Mouse (Mus musculus) CH12.LX (cell line): ENCODE data around the gene 4933411K16Rik. TPM values are rescaled to one million over a fixed set of nuclear protein-coding genes. Genes with fewer than 3 reads are reported as not detected.

Experiments
- DNase-seq: peaks from one replicate; pipeline ENCODE4 v3.0.0-alpha.2; 2013; ENCODE audit errors: extremely low read depth
- H3K27ac ChIP-seq: 2 replicates; pipeline ENCODE4 v1.5.1; 2012; ENCODE audit warnings: low read depth, mild to moderate bottlenecking, control low read depth, moderate library complexity; ENCODE audit not compliant: insufficient read depth
- H3K27me3 ChIP-seq: replicated peaks from 2 replicates; pipeline ENCODE3; 2012; ENCODE audit warnings: inconsistent platforms
- H3K36me3 ChIP-seq, 2 experiments: replicated peaks in 1 of 2; 2 replicates each; pipeline versions ENCODE3 to v1.6.1; 2012; ENCODE audit warnings: inconsistent platforms in 1 of 2, low read length in 1 of 2, mild to moderate bottlenecking in 1 of 2, mixed read lengths in 1 of 2, moderate library complexity in 1 of 2; ENCODE audit not compliant: control insufficient read depth in 1 of 2, insufficient read depth in 1 of 2
- H3K4me1 ChIP-seq, 2 experiments: 2 replicates each; pipeline ENCODE4 v1.6.1; 2012; ENCODE audit warnings: inconsistent platforms in 1 of 2, moderate library complexity in 1 of 2; ENCODE audit not compliant: insufficient read depth in 2 of 2, control insufficient read depth in 1 of 2
- H3K4me2 ChIP-seq: 2 replicates; pipeline ENCODE4 v1.6.1; 2012; ENCODE audit warnings: low read depth, mild to moderate bottlenecking, control low read depth; ENCODE audit not compliant: poor library complexity, insufficient read depth, severe bottlenecking
- H3K4me3 ChIP-seq, 3 experiments: fragments of 150-350 bp in 1 of 3; sonication (generic) in 1 of 3; replicated peaks in 1 of 3; 2 replicates each; pipeline versions ENCODE3 to v1.5.1; 2011 to 2012; ENCODE audit warnings: low read depth in 2 of 3, low read length in 2 of 3, mild to moderate bottlenecking in 2 of 3, moderate library complexity in 2 of 3, control low read depth in 1 of 3, improper control_type of control experiment in 1 of 3, inconsistent platforms in 1 of 3, mixed read lengths in 1 of 3; ENCODE audit not compliant: poor library complexity in 1 of 3
- H3K79me2 ChIP-seq: replicated peaks from 2 replicates; pipeline ENCODE4 v1.6.1; 2012; ENCODE audit warnings: mild to moderate bottlenecking, moderate library complexity; ENCODE audit not compliant: control insufficient read depth, poor library complexity, insufficient read depth, severe bottlenecking; ENCODE audit errors: extremely low read depth
- H3K9ac ChIP-seq: 2 replicates; pipeline ENCODE4 v1.6.1; 2012; ENCODE audit warnings: low read depth, mild to moderate bottlenecking, control low read depth, moderate library complexity; ENCODE audit not compliant: insufficient read depth
- H3K9me3 ChIP-seq: replicated peaks from 2 replicates; pipeline ENCODE3; 2012; ENCODE audit warnings: low read length, inconsistent platforms, mixed read lengths
- BHLHE40 ChIP-seq: IDR thresholded peaks from 2 replicates; pipeline ENCODE4 v1.6.1; 2011; ENCODE audit warnings: mild to moderate bottlenecking, low read depth, low read length, improper control_type of control experiment
- CHD1 ChIP-seq: IDR thresholded peaks from 2 replicates; pipeline ENCODE4 v1.6.1; 2012; ENCODE audit warnings: low read depth, low read length, improper control_type of control experiment, inconsistent platforms
- CHD2 ChIP-seq: IDR thresholded peaks from 2 replicates; pipeline ENCODE4 v1.6.1; 2011; ENCODE audit warnings: low read length, improper control_type of control experiment
- CTCF ChIP-seq, 2 experiments: IDR thresholded peaks in 1 of 2; conservative IDR thresholded peaks in 1 of 2; 2 replicates each; pipeline ENCODE4 v1.5.1; 2011 to 2012; ENCODE audit warnings: low read depth in 2 of 2, low read length in 2 of 2, improper control_type of control experiment in 1 of 2, inconsistent platforms in 1 of 2, mild to moderate bottlenecking in 1 of 2, moderate library complexity in 1 of 2
- E2F4 ChIP-seq: IDR thresholded peaks from 2 replicates; pipeline ENCODE4 v1.6.1; 2011; ENCODE audit warnings: low read depth, low read length, improper control_type of control experiment; ENCODE audit not compliant: insufficient replicate concordance
- ELF1 ChIP-seq: IDR thresholded peaks from 2 replicates; pipeline ENCODE4 v1.6.1; 2014; ENCODE audit warnings: low read depth, mild to moderate bottlenecking, inconsistent platforms, low read length, improper control_type of control experiment
- EP300 ChIP-seq: IDR thresholded peaks from 2 replicates; pipeline ENCODE4 v1.6.1; 2011; ENCODE audit warnings: low read length, improper control_type of control experiment
- ETS1 ChIP-seq: conservative IDR thresholded peaks from 2 replicates; pipeline ENCODE4 v1.6.1; 2012; ENCODE audit warnings: low read depth, mild to moderate bottlenecking, inconsistent platforms, low read length, improper control_type of control experiment, moderate library complexity
- GABPA ChIP-seq: IDR thresholded peaks from 2 replicates; pipeline ENCODE4 v1.6.1; 2012; ENCODE audit warnings: low read depth, low read length, improper control_type of control experiment, inconsistent platforms; ENCODE audit not compliant: insufficient replicate concordance
- HCFC1 ChIP-seq: IDR thresholded peaks from 2 replicates; pipeline ENCODE4 v1.6.1; 2012; ENCODE audit warnings: low read depth, mild to moderate bottlenecking, inconsistent platforms, low read length, improper control_type of control experiment
- IRF4 ChIP-seq: IDR thresholded peaks from 2 replicates; pipeline ENCODE4 v1.6.1; 2014; ENCODE audit warnings: low read depth, mild to moderate bottlenecking, inconsistent platforms, low read length, improper control_type of control experiment
- JUN ChIP-seq: IDR thresholded peaks from 2 replicates; pipeline ENCODE4 v1.6.1; 2011; ENCODE audit warnings: low read depth, mild to moderate bottlenecking, low read length, improper control_type of control experiment, moderate library complexity; ENCODE audit not compliant: insufficient read depth
- JUND ChIP-seq: conservative IDR thresholded peaks from 2 replicates; pipeline ENCODE4 v1.6.1; 2011; ENCODE audit warnings: low read depth, low read length, improper control_type of control experiment
- KAT2A ChIP-seq: IDR thresholded peaks from 2 replicates; pipeline ENCODE4 v1.6.1; 2012; ENCODE audit warnings: low read length, improper control_type of control experiment, inconsistent platforms; ENCODE audit not compliant: insufficient replicate concordance
- MAFK ChIP-seq: IDR thresholded peaks from 2 replicates; pipeline ENCODE4 v1.6.1; 2011; ENCODE audit warnings: low read length, improper control_type of control experiment; ENCODE audit not compliant: insufficient replicate concordance
- MAX ChIP-seq: IDR thresholded peaks from 2 replicates; pipeline ENCODE4 v1.6.1; 2011; ENCODE audit warnings: low read length, improper control_type of control experiment
- MAZ ChIP-seq: IDR thresholded peaks from 2 replicates; pipeline ENCODE4 v1.6.1; 2012; ENCODE audit warnings: low read depth, mild to moderate bottlenecking, inconsistent platforms, low read length, improper control_type of control experiment, moderate library complexity
- MEF2A ChIP-seq: IDR thresholded peaks from 2 replicates; pipeline ENCODE4 v1.6.1; 2014; ENCODE audit warnings: low read depth, mild to moderate bottlenecking, inconsistent platforms, low read length, improper control_type of control experiment, borderline replicate concordance
- MXI1 ChIP-seq: IDR thresholded peaks from 2 replicates; pipeline ENCODE4 v1.6.1; 2011; ENCODE audit warnings: mild to moderate bottlenecking, low read depth, low read length, improper control_type of control experiment
- MYC ChIP-seq: IDR thresholded peaks from 2 replicates; pipeline ENCODE4 v1.6.1; 2011; ENCODE audit warnings: low read depth, mild to moderate bottlenecking, improper control_type of control experiment, low read length
- NELFE ChIP-seq: IDR thresholded peaks from 2 replicates; pipeline ENCODE4 v1.6.1; 2011; ENCODE audit warnings: low read depth, low read length, improper control_type of control experiment
- NRF1 ChIP-seq: IDR thresholded peaks from 2 replicates; pipeline ENCODE4 v1.6.1; 2014; ENCODE audit warnings: low read depth, mild to moderate bottlenecking, inconsistent platforms, low read length, improper control_type of control experiment, moderate library complexity
- PAX5 ChIP-seq: IDR thresholded peaks from 2 replicates; pipeline ENCODE4 v1.6.1; 2012; ENCODE audit warnings: low read length, inconsistent platforms, mixed read lengths
- POLR2A ChIP-seq: IDR thresholded peaks from 2 replicates; pipeline ENCODE4 v1.6.1; 2011; ENCODE audit warnings: low read depth, mild to moderate bottlenecking, improper control_type of control experiment, low read length
- POLR2AphosphoS2 ChIP-seq: IDR thresholded peaks from 2 replicates; pipeline ENCODE4 v1.6.1; 2011; ENCODE audit warnings: low read depth, low read length, improper control_type of control experiment
- RAD21 ChIP-seq: IDR thresholded peaks from 2 replicates; pipeline ENCODE4 v1.6.1; 2011; ENCODE audit warnings: low read depth, mild to moderate bottlenecking, low read length, improper control_type of control experiment, moderate library complexity
- RCOR1 ChIP-seq: conservative IDR thresholded peaks from 2 replicates; pipeline ENCODE4 v1.6.1; 2012; ENCODE audit warnings: low read depth, mild to moderate bottlenecking, inconsistent platforms, low read length, improper control_type of control experiment
- SIN3A ChIP-seq: IDR thresholded peaks from 2 replicates; pipeline ENCODE4 v1.6.1; 2012; ENCODE audit warnings: low read length, improper control_type of control experiment, inconsistent platforms
- SMC3 ChIP-seq: IDR thresholded peaks from 2 replicates; pipeline ENCODE4 v1.6.1; 2011; ENCODE audit warnings: low read depth, low read length, improper control_type of control experiment
- TBP ChIP-seq: conservative IDR thresholded peaks from 2 replicates; pipeline ENCODE4 v1.6.1; 2011; ENCODE audit warnings: low read depth, low read length, improper control_type of control experiment
- TCF12 ChIP-seq: IDR thresholded peaks from 2 replicates; pipeline ENCODE4 v1.6.1; 2014; ENCODE audit warnings: low read depth, mild to moderate bottlenecking, inconsistent platforms, low read length, improper control_type of control experiment
- UBTF ChIP-seq: IDR thresholded peaks from 2 replicates; pipeline ENCODE4 v1.6.1; 2012; ENCODE audit warnings: low read depth, mild to moderate bottlenecking, inconsistent platforms, low read length, improper control_type of control experiment, moderate library complexity
- USF1 ChIP-seq: IDR thresholded peaks from 2 replicates; pipeline ENCODE4 v1.6.1; 2014; ENCODE audit warnings: low read depth, mild to moderate bottlenecking, inconsistent platforms, low read length, improper control_type of control experiment
- USF2 ChIP-seq: conservative IDR thresholded peaks from 2 replicates; pipeline ENCODE4 v1.6.1; 2011; ENCODE audit warnings: low read depth, low read length, improper control_type of control experiment
- ZC3H11A ChIP-seq: IDR thresholded peaks from 2 replicates; pipeline ENCODE4 v1.6.1; 2012; ENCODE audit warnings: low read depth, mild to moderate bottlenecking, inconsistent platforms, low read length, improper control_type of control experiment
- ZKSCAN1 ChIP-seq: IDR thresholded peaks from 2 replicates; pipeline ENCODE4 v1.6.1; 2012; ENCODE audit warnings: low read depth, inconsistent platforms, low read length, improper control_type of control experiment, borderline replicate concordance
- ZMIZ1 ChIP-seq: IDR thresholded peaks from 2 replicates; pipeline ENCODE4 v1.6.1; 2012; ENCODE audit warnings: low read depth, mild to moderate bottlenecking, inconsistent platforms, low read length, improper control_type of control experiment
- ZNF384 ChIP-seq: IDR thresholded peaks from 2 replicates; pipeline ENCODE4 v1.6.1; 2012; ENCODE audit warnings: low read depth, low read length, improper control_type of control experiment, inconsistent platforms
- dilution Hi-C: fragments of 300-500 bp; cut with MboI; formaldehyde crosslinking; loops from 2 replicates; pipeline ENCODE4 v1.14.3; 2020; ENCODE audit warnings: low sequenced_read_pairs; ENCODE audit not compliant: extremely low pct_unique_long_range_greater_than_20kb, extremely low pct_ligation_motif_present
- in situ Hi-C: fragments of 300-500 bp; cut with MboI; formaldehyde crosslinking; loops from 3 replicates; pipeline ENCODE4 v1.14.3; 2019; ENCODE audit warnings: low sequenced_read_pairs, low pct_ligation_motif_present, low pct_unique_long_range_greater_than_20kb, mixed read lengths
- polyA plus RNA-seq: library from polyadenylated mRNA; unstranded; fragments of >175 nt; gene quantifications from 2 replicates; pipeline ENCODE4 v1.2.1, GENCODE M21; 2012; ENCODE audit warnings: low read depth; ENCODE audit not compliant: insufficient read length
- total RNA-seq, 2 experiments: library from RNA; depleted of rRNA; stranded (reverse); fragments of 300-350 nt in 1 of 2; fragments of >200 nt in 1 of 2; gene quantifications; 2 replicates each; pipeline ENCODE4 v1.2.3; 2012 to 2014

The 4933411K16Rik gene
- total and polyA plus RNA-seq, 3 experiments, result not detected

- dilution Hi-C loops, result no loop called here
- in situ Hi-C loops, result no loop called here
- peak overlapping the region; percentile 93 for H3K27ac ChIP-seq
- no peaks in the 10 kb centered on the region for H3K27me3 ChIP-seq
- peaks cover 9% of the 10 kb centered on the region for H3K79me2 ChIP-seq
- peak; percentile 80 for TF ChIP-seq HCFC1
- TF ChIP-seq RCOR1, result no peak
- TF ChIP-seq RAD21, result no peak
- TF ChIP-seq CTCF (conservative IDR thresholded peaks at IDR 0.05 in 1 of 2, IDR thresholded peaks at IDR 0.05 in 1 of 2; ENCODE audit: low read depth in 2 of 2, low read length in 2 of 2), result 0 out of 4 replicates have a peak, but pooled peaks of 1 of the 2 experiments have one; percentile 15
- TF ChIP-seq ETS1, result peak; percentile 52
- no peak for TF ChIP-seq CHD2
- TF ChIP-seq TCF12, result peak; percentile 56; the same call in 1 of the 2 replicates
- TF ChIP-seq NELFE, result peak; percentile 79; the same call in 1 of the 2 replicates
- TF ChIP-seq BHLHE40, result peak; percentile 94
- no peak for TF ChIP-seq PAX5
- TF ChIP-seq SMC3, result no peak
- TF ChIP-seq USF1, result peak; percentile 87
- peak; percentile 45; the same call in 1 of the 2 replicates for TF ChIP-seq MEF2A
- TF ChIP-seq SIN3A, result no peak; the same call in 1 of the 2 replicates
- TF ChIP-seq E2F4, result no peak
- no peak for TF ChIP-seq ZNF384
- peak; percentile 79 for TF ChIP-seq USF2
- TF ChIP-seq UBTF, result no peak
- TF ChIP-seq MXI1, result peak; percentile 65; the same call in 1 of the 2 replicates
- no peak for TF ChIP-seq POLR2AphosphoS2
- TF ChIP-seq NRF1, result no peak; the same call in 1 of the 2 replicates
- no peak; the same call in 1 of the 2 replicates for TF ChIP-seq EP300
- TF ChIP-seq GABPA, result no peak
- no peak for TF ChIP-seq MAZ
- TF ChIP-seq ZKSCAN1, result no peak
- TF ChIP-seq ZMIZ1, result peak; percentile 65; the same call in 1 of the 2 replicates
- no peak for TF ChIP-seq JUN
- no peak for TF ChIP-seq CHD1
- TF ChIP-seq MAX, result peak; percentile 91
- TF ChIP-seq TBP, result peak; percentile 64; the same call in 1 of the 2 replicates
- no peak for TF ChIP-seq MAFK
- peak; percentile 90 for TF ChIP-seq POLR2A
- TF ChIP-seq ZC3H11A, result no peak
- 0 out of 2 replicates have a peak, but pooled peaks have one; percentile 47 for TF ChIP-seq MYC
- TF ChIP-seq ELF1, result peak; percentile 92
- TF ChIP-seq JUND, result no peak
- no peak for TF ChIP-seq IRF4
- TF ChIP-seq KAT2A, result peak; percentile 73; the same call in 1 of the 2 replicates
- peaks cover 2 to 26% of the 10 kb centered on the region in 2 experiments; a peak in 2 of 4 replicates for H3K4me1 ChIP-seq
- H3K4me3 ChIP-seq, result peak overlapping the region; percentile 64 to 96 (median 65)
- H3K9me3 ChIP-seq, result no peaks in the 10 kb centered on the region
- peak overlapping the region; percentile 83 for H3K4me2 ChIP-seq
- peak overlapping the region; percentile 68 for H3K9ac ChIP-seq
- H3K36me3 ChIP-seq, result peaks cover 4 to 17% of the 10 kb centered on the region in 2 experiments
- DNase-seq, result peak; percentile 92
Observed at GRCm38 (mm10) chr19:42089103-42089747, 37.2 kb downstream of the 4933411K16Rik start.
